Mouse (Mus musculus) liver, adult 2 months (tissue): ENCODE data around the gene Tchp. TPM values are rescaled to one million over a fixed set of nuclear protein-coding genes. Genes with fewer than 3 reads are reported as not detected.

Experiments
- DNase-seq: peaks from one replicate; pipeline ENCODE4 v3.0.0-alpha.2; 2011; ENCODE audit warnings: low read depth, low spot score; ENCODE audit errors: extremely low read depth
- H3K27ac ChIP-seq: fragments of 200-500 bp; replicated peaks from 2 replicates; pipeline ENCODE4 v1.5.1; 2012; ENCODE audit warnings: low read depth, mild to moderate bottlenecking, control low read depth, inconsistent platforms, low read length; ENCODE audit not compliant: insufficient read depth
- H3K27me3 ChIP-seq: fragments of 200-500 bp; 2 replicates; pipeline ENCODE4 v1.6.1; 2012; ENCODE audit warnings: mild to moderate bottlenecking, moderate library complexity, low read length, inconsistent platforms; ENCODE audit not compliant: control insufficient read depth, insufficient read depth
- H3K36me3 ChIP-seq: fragments of 200-500 bp; 2 replicates; pipeline ENCODE4 v1.6.1; 2012; ENCODE audit warnings: low read length, inconsistent platforms; ENCODE audit not compliant: control insufficient read depth, insufficient read depth
- H3K4me1 ChIP-seq: fragments of 200-500 bp; 2 replicates; pipeline ENCODE4 v1.6.1; 2011; ENCODE audit warnings: low read length; ENCODE audit not compliant: control insufficient read depth, insufficient read depth
- H3K4me3 ChIP-seq: fragments of 200-500 bp; 2 replicates; pipeline ENCODE4 v1.5.1; 2011; ENCODE audit warnings: low read depth, mild to moderate bottlenecking, control low read depth, low read length, moderate library complexity; ENCODE audit not compliant: insufficient read depth
- H3K79me2 ChIP-seq: fragments of 200-500 bp; 2 replicates; pipeline ENCODE4 v1.6.1; 2012; ENCODE audit warnings: inconsistent platforms, mild to moderate bottlenecking, low read length, moderate library complexity; ENCODE audit not compliant: control insufficient read depth, insufficient read depth
- H3K9ac ChIP-seq: fragments of 200-500 bp; 2 replicates; pipeline ENCODE4 v1.6.1; 2012; ENCODE audit warnings: low read depth, mild to moderate bottlenecking, control low read depth, inconsistent platforms, low read length
- CTCF ChIP-seq: fragments of 200-500 bp; IDR thresholded peaks from 2 replicates; pipeline ENCODE4 v1.5.1; 2011; ENCODE audit warnings: low read depth, low read length, control low read depth
- POLR2A ChIP-seq: fragments of 200-500 bp; IDR thresholded peaks from 2 replicates; pipeline ENCODE4 v1.6.1; 2011; ENCODE audit warnings: low read length, control low read depth; ENCODE audit not compliant: insufficient read depth; ENCODE audit errors: extremely low read depth
- WGBS: fragments of 180-500 bp; shearing (Covaris S2); methylation state at CpG from one replicate; pipeline ENCODE4 v1.1.7; 2018; 5-methylcytosine and 5-hydroxymethylcytosine counted together
- polyA plus RNA-seq: library from polyadenylated mRNA; depleted of rRNA; stranded (reverse); fragments of >200 nt; gene quantifications from 2 replicates; pipeline ENCODE4 v1.2.3, GENCODE M21; 2012
- total RNA-seq: library from RNA; depleted of rRNA; stranded (reverse); fragments of >200 nt; gene quantifications from 2 replicates; pipeline ENCODE4 v1.2.3, GENCODE M21; 2014

Gene Tchp
- total and polyA plus RNA-seq, 2 experiments: 0.83 to 4.0 TPM

GRCm38 (mm10) chr5:114717937-114718336 is 10.4 kb downstream of the Tchp start:
- TF ChIP-seq POLR2A (no peak), CTCF (no peak)
- no peak for DNase-seq
- Histone ChIP-seq H3K4me3 (no peak overlapping the region), H3K4me1 (no peaks in the 10 kb centered on the region), H3K36me3 (no peaks in the 10 kb centered on the region), H3K9ac (no peak overlapping the region), H3K79me2 (no peaks in the 10 kb centered on the region), H3K27ac (no peak overlapping the region), H3K27me3 (no peaks in the 10 kb centered on the region)
- 96% methylated on average over 8 of the region's 8 CpGs for WGBS

GRCm38 (mm10) chr5:114718483-114718882 is 10.9 kb downstream of the Tchp start:
- H3K27ac ChIP-seq: no peak overlapping the region
- H3K4me1 ChIP-seq: no peaks in the 10 kb centered on the region
- H3K9ac ChIP-seq: no peak overlapping the region
- 49% methylated on average over 13 of the region's 13 CpGs for WGBS
- H3K79me2 ChIP-seq: no peaks in the 10 kb centered on the region
- no peaks in the 10 kb centered on the region for H3K36me3 ChIP-seq
- H3K27me3 ChIP-seq: no peaks in the 10 kb centered on the region
- TF ChIP-seq POLR2A (no peak), CTCF (no peak)
- no peak overlapping the region for H3K4me3 ChIP-seq
- no peak for DNase-seq

GRCm38 (mm10) chr5:114719003-114719927 is 11.7 kb downstream of the Tchp start:
- H3K36me3 ChIP-seq: no peaks in the 10 kb centered on the region
- peak; percentile 60 for DNase-seq
- H3K27me3 ChIP-seq: no peaks in the 10 kb centered on the region
- no peaks in the 10 kb centered on the region for H3K79me2 ChIP-seq
- 65% methylated on average over 20 of the region's 20 CpGs for WGBS
- TF ChIP-seq POLR2A (no peak), CTCF (no peak)
- H3K4me3 ChIP-seq: no peak overlapping the region
- no peak overlapping the region for H3K9ac ChIP-seq
- no peaks in the 10 kb centered on the region for H3K4me1 ChIP-seq
- H3K27ac ChIP-seq: no peak overlapping the region

- Histone ChIP-seq H3K9ac (no peak overlapping the region), H3K79me2 (no peaks in the 10 kb centered on the region), H3K27me3 (no peaks in the 10 kb centered on the region), H3K4me3 (no peak overlapping the region), H3K4me1 (no peaks in the 10 kb centered on the region), H3K27ac (no peak overlapping the region), H3K36me3 (no peaks in the 10 kb centered on the region)
- 92% methylated on average over 6 of the region's 6 CpGs for WGBS
- TF ChIP-seq POLR2A (no peak), CTCF (no peak)
- DNase-seq: no peak
Observed at GRCm38 (mm10) chr5:114719928-114720270, 12.3 kb downstream of the Tchp start.

GRCm38 (mm10) chr5:114720784-114721183 is 13.2 kb downstream of the Tchp start:
- TF ChIP-seq POLR2A (no peak), CTCF (no peak)
- DNase-seq: no peak

GRCm38 (mm10) chr5:114721969-114722368 is 14.4 kb downstream of the Tchp start:
- no peak overlapping the region for H3K4me3 ChIP-seq
- H3K79me2 ChIP-seq: no peaks in the 10 kb centered on the region
- no peak overlapping the region for H3K27ac ChIP-seq
- no peaks in the 10 kb centered on the region for H3K27me3 ChIP-seq
- no peaks in the 10 kb centered on the region for H3K4me1 ChIP-seq
- DNase-seq: no peak
- WGBS: 89% methylated on average over 10 of the region's 10 CpGs
- no peak overlapping the region for H3K9ac ChIP-seq
- H3K36me3 ChIP-seq: 0 out of 2 replicates have a peak, but pooled peaks cover 2% of the 10 kb centered on the region
- no peak for TF ChIP-seq POLR2A
- TF ChIP-seq CTCF: no peak

More at GRCm38 (mm10) chr5:114720784-114721183, 13.2 kb downstream of the Tchp start:
- H3K9ac ChIP-seq: no peak overlapping the region
- H3K27me3 ChIP-seq: no peaks in the 10 kb centered on the region
- no peaks in the 10 kb centered on the region for H3K4me1 ChIP-seq
- no peaks in the 10 kb centered on the region for H3K36me3 ChIP-seq
- H3K27ac ChIP-seq: no peak overlapping the region
- H3K4me3 ChIP-seq: no peak overlapping the region
- WGBS: 95% methylated on average over 11 of the region's 11 CpGs
- no peaks in the 10 kb centered on the region for H3K79me2 ChIP-seq
